Comparison of ENCODE assay signal across 16 mouse cellular contexts in genomic region chr17:30602175-30602574, GRCm38 (mm10).
"Had no signal": no experiment of that assay in that cellular context is flagged by ENCODE, and none has a peak within 500 bp of the region (broad histone marks: within the 10 kb centered on the region; RNA-seq: fewer than 3 reads in every experiment).

No protein-coding gene starts in this region.

- H3K9ac ChIP-seq: kidney, embryonic 15.5 days; limb, embryonic 13.5 days; liver, embryonic 12.5 days; liver, embryonic 15.5 days had no signal

- H3K9me3 ChIP-seq: kidney, embryonic 15.5 days; limb, embryonic 10.5 days; limb, embryonic 13.5 days; liver, embryonic 12.5 days; liver, embryonic 15.5 days had no signal

- DNase-seq: kidney, adult 8-10 months; kidney, postnatal 10 days; kidney, postnatal 4 days; lung, adult 2 months; lung, postnatal 14 days; midbrain, embryonic 14.5 days; right cerebral cortex, postnatal 4 days; thymus, adult 18-20 months; thymus, postnatal 4 days had no signal

- H3K27me3 ChIP-seq: kidney, embryonic 15.5 days; limb, embryonic 13.5 days; liver, embryonic 12.5 days; liver, embryonic 15.5 days had no signal

- H3K4me2 ChIP-seq: kidney, embryonic 15.5 days; limb, embryonic 13.5 days; liver, embryonic 12.5 days; liver, embryonic 15.5 days; midbrain, embryonic 11.5 days had no signal

- ATAC-seq: liver, embryonic 12.5 days had no signal

- H3K27ac ChIP-seq: kidney, embryonic 15.5 days; limb, embryonic 10.5 days; limb, embryonic 13.5 days; liver, embryonic 12.5 days; liver, embryonic 15.5 days; stomach, postnatal 0 days had no signal

- H3K4me3 ChIP-seq: kidney, embryonic 15.5 days; limb, embryonic 10.5 days; limb, embryonic 13.5 days; liver, embryonic 12.5 days; liver, embryonic 15.5 days had no signal
